Mouse (Mus musculus): ENCODE data around the gene Lactb. TPM values are rescaled to one million over a fixed set of nuclear protein-coding genes. Genes with fewer than 3 reads are reported as not detected.

The Lactb gene
- polyA plus RNA-seq, 1 experiment: 0.20 TPM

- H3K36me3 ChIP-seq (ENCODE audit: control insufficient read depth): peaks cover 2% of the 10 kb centered on the region; the same call in 1 of the 2 replicates
- peaks cover 7% of the 10 kb centered on the region; the same call in 1 of the 2 replicates for H3K27me3 ChIP-seq (ENCODE audit: control insufficient read depth)
- H3K4me3 ChIP-seq (replicated peaks): peak overlapping the region; percentile 48
- peaks cover 50% of the 10 kb centered on the region for H3K4me1 ChIP-seq (ENCODE audit: control insufficient read depth)
- TF ChIP-seq TAL1 (IDR thresholded peaks at IDR 0.05; ENCODE audit: low read length): no peak
- no peak for TF ChIP-seq GATA1 (IDR thresholded peaks at IDR 0.05; ENCODE audit: low read length)
- peaks cover 3% of the 10 kb centered on the region; the same call in 1 of the 2 replicates for H3K9me3 ChIP-seq (ENCODE audit: control insufficient read depth, low read length)
Measured at GRCm38 (mm10) chr9:66988198-66988887, 13.1 kb upstream of the Lactb start.

- H3K27me3 ChIP-seq (ENCODE audit: control insufficient read depth): peaks cover 7% of the 10 kb centered on the region; the same call in 1 of the 2 replicates
- no peaks in the 10 kb centered on the region for H3K9me3 ChIP-seq (ENCODE audit: control insufficient read depth, low read length)
- no peaks in the 10 kb centered on the region for H3K36me3 ChIP-seq (ENCODE audit: control insufficient read depth)
- peaks cover 40% of the 10 kb centered on the region for H3K4me1 ChIP-seq (ENCODE audit: control insufficient read depth)
- no peak for TF ChIP-seq TAL1 (IDR thresholded peaks at IDR 0.05; ENCODE audit: low read length)
- no peak for TF ChIP-seq GATA1 (IDR thresholded peaks at IDR 0.05; ENCODE audit: low read length)
- H3K4me3 ChIP-seq (replicated peaks): no peak overlapping the region
Measured at GRCm38 (mm10) chr9:66985377-66985776, 10.1 kb upstream of the Lactb start.

DNA sequence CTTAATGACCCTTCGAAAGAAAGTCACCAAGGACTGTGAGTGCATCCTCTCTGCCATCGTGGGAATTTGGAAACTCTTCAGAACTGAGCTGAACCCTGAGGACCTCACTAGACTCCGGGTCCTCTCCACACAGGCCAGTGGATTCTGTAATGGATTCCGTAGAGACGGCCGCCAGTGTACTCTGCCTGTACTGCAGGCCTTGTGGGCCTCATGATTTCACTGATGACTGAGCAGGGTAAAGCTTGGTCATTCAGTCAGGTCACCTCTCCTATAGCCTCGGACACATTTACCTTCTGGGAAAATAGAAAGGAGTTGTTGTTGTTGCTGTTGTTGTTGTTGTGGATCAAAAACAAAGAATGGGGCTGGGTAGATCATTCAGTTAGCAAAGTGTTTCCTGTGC lies 6.8 kb upstream of the Lactb start:
- Histone ChIP-seq H3K4me1 (ENCODE audit: control insufficient read depth) (peaks cover 12% of the 10 kb centered on the region), H3K4me3 (replicated peaks) (no peak overlapping the region), H3K27me3 (ENCODE audit: control insufficient read depth) (peaks cover 7% of the 10 kb centered on the region; the same call in 1 of the 2 replicates), H3K36me3 (ENCODE audit: control insufficient read depth) (no peaks in the 10 kb centered on the region), H3K9me3 (ENCODE audit: control insufficient read depth, low read length) (no peaks in the 10 kb centered on the region)
- no peak for TF ChIP-seq GATA1 (IDR thresholded peaks at IDR 0.05; ENCODE audit: low read length)
- no peak for TF ChIP-seq TAL1 (IDR thresholded peaks at IDR 0.05; ENCODE audit: low read length)

- TF ChIP-seq GATA1 (IDR thresholded peaks at IDR 0.05; ENCODE audit: low read length): no peak
- no peak for TF ChIP-seq TAL1 (IDR thresholded peaks at IDR 0.05; ENCODE audit: low read length)
- H3K27me3 ChIP-seq (ENCODE audit: control insufficient read depth): peaks cover 15% of the 10 kb centered on the region
- no peaks in the 10 kb centered on the region for H3K36me3 ChIP-seq (ENCODE audit: control insufficient read depth)
- no peak overlapping the region for H3K4me3 ChIP-seq (replicated peaks)
- H3K4me1 ChIP-seq (ENCODE audit: control insufficient read depth): peaks cover 17% of the 10 kb centered on the region
- no peaks in the 10 kb centered on the region for H3K9me3 ChIP-seq (ENCODE audit: control insufficient read depth, low read length)
Measured at GRCm38 (mm10) chr9:66980458-66980857, 5.2 kb upstream of the Lactb start.

DNA sequence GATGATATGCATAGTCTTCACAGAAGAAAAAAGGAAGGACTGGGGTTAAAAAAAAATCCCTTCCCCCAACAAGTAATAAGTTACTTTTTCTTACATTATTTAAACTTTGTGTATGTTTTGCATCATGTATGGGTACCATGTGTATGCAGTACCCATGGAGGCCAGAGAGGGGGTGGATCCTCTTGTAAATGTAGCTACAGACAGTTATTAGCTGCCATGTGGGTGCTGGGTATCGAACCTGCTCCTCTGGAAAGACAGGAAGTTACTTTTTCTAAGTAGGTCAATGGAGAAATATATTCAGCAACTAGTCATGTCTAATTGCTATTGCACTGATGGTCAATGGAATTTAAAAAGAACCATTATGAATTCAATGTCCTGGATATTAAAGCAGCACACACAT lies 3.2 kb upstream of the Lactb start:
- Histone ChIP-seq H3K36me3 (ENCODE audit: control insufficient read depth) (no peaks in the 10 kb centered on the region), H3K4me1 (ENCODE audit: control insufficient read depth) (peaks cover 30% of the 10 kb centered on the region), H3K27me3 (ENCODE audit: control insufficient read depth) (peaks cover 9% of the 10 kb centered on the region), H3K9me3 (ENCODE audit: control insufficient read depth, low read length) (no peaks in the 10 kb centered on the region), H3K4me3 (replicated peaks) (no peak overlapping the region)
- TF ChIP-seq TAL1 (IDR thresholded peaks at IDR 0.05; ENCODE audit: low read length): no peak
- TF ChIP-seq GATA1 (IDR thresholded peaks at IDR 0.05; ENCODE audit: low read length): no peak

DNA sequence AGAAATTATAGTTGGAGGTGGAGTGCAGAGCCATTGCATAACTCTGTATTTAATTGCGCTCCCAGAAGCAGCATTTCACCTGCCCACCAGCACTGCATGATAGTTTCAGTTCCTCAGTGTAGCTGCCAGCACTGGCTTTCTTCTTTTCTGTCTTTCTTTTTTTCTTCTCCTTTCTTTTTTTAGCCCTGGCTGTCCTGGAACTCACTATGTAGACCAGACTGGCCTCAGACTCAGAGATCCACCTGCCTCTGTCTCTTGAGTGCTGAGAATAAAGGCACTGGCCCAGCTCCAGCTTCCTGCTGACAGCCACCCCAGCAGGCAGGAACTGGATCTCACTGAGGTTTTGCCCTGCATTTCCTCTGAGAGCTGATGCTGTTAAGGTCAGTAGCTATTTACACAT lies 2.7 kb upstream of the Lactb start:
- TF ChIP-seq GATA1 (IDR thresholded peaks at IDR 0.05; ENCODE audit: low read length): no peak
- no peak for TF ChIP-seq TAL1 (IDR thresholded peaks at IDR 0.05; ENCODE audit: low read length)
- Histone ChIP-seq H3K9me3 (ENCODE audit: control insufficient read depth, low read length) (no peaks in the 10 kb centered on the region), H3K27me3 (ENCODE audit: control insufficient read depth) (peaks cover 9% of the 10 kb centered on the region), H3K36me3 (ENCODE audit: control insufficient read depth) (no peaks in the 10 kb centered on the region), H3K4me1 (ENCODE audit: control insufficient read depth) (peaks cover 30% of the 10 kb centered on the region), H3K4me3 (replicated peaks) (no peak overlapping the region)

DNA sequence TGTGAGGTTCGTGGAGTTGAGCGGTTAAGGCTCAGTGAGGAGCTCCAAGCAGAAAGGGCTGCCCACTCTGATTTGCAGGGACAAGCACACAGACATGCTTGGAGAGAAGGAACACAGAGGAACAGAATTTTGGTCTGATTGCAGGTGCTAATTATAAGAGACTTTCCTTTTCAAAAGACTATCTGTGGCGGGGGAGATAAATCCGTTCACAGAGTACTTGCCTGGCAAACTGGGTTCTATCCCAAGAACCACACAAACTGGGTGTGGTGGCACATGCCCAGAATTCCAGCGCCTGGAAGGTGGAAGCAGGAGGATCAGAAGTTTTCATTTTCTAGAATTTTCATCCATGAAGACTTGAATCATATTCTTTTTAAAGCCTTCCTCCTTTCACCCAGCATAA lies 1.8 kb upstream of the Lactb start:
- Histone ChIP-seq H3K4me1 (ENCODE audit: control insufficient read depth) (peaks cover 32% of the 10 kb centered on the region), H3K27me3 (ENCODE audit: control insufficient read depth) (peaks cover 9% of the 10 kb centered on the region), H3K9me3 (ENCODE audit: control insufficient read depth, low read length) (no peaks in the 10 kb centered on the region), H3K4me3 (replicated peaks) (no peak overlapping the region), H3K36me3 (ENCODE audit: control insufficient read depth) (no peaks in the 10 kb centered on the region)
- no peak for TF ChIP-seq GATA1 (IDR thresholded peaks at IDR 0.05; ENCODE audit: low read length)
- no peak for TF ChIP-seq TAL1 (IDR thresholded peaks at IDR 0.05; ENCODE audit: low read length)

- no peak for TF ChIP-seq GATA1 (IDR thresholded peaks at IDR 0.05; ENCODE audit: low read length)
- TF ChIP-seq TAL1 (IDR thresholded peaks at IDR 0.05; ENCODE audit: low read length): no peak
- Histone ChIP-seq H3K27me3 (ENCODE audit: control insufficient read depth) (peaks cover 9% of the 10 kb centered on the region), H3K4me1 (ENCODE audit: control insufficient read depth) (peaks cover 25% of the 10 kb centered on the region), H3K4me3 (replicated peaks) (peak overlapping the region; percentile 69), H3K9me3 (ENCODE audit: control insufficient read depth, low read length) (no peaks in the 10 kb centered on the region), H3K36me3 (ENCODE audit: control insufficient read depth) (peaks cover 4% of the 10 kb centered on the region)
Measured at GRCm38 (mm10) chr9:66974721-66975225, 511 bp downstream of the Lactb start.

- Histone ChIP-seq H3K4me1 (ENCODE audit: control insufficient read depth) (peaks cover 21% of the 10 kb centered on the region), H3K4me3 (replicated peaks) (no peak overlapping the region), H3K9me3 (ENCODE audit: control insufficient read depth, low read length) (no peaks in the 10 kb centered on the region), H3K27me3 (ENCODE audit: control insufficient read depth) (no peaks in the 10 kb centered on the region; the same call in 1 of the 2 replicates), H3K36me3 (ENCODE audit: control insufficient read depth) (peaks cover 7% of the 10 kb centered on the region)
- TF ChIP-seq TAL1 (IDR thresholded peaks at IDR 0.05; ENCODE audit: low read length): no peak
Measured at GRCm38 (mm10) chr9:66971116-66971515, 4.2 kb downstream of the Lactb start.
